Mouse (Mus musculus) cerebellum, adult 11 months (tissue): Measurements from ENCODE around the gene A830031A19Rik.

Experiments
- DNase-seq: peaks from one replicate; pipeline ENCODE4 v3.0.0; 2022

The A830031A19Rik gene

GRCm38 (mm10) chr11:24076821-24077730 lies 2.2 kb upstream of the A830031A19Rik start:
- DNase-seq: no peak

- DNase-seq: no peak
Observed at GRCm38 (mm10) chr11:24076127-24076650, 1.3 kb upstream of the A830031A19Rik start.

GRCm38 (mm10) chr11:24075486-24076126 lies 752 bp upstream of the A830031A19Rik start:
- DNase-seq: no peak

- no peak for DNase-seq
Observed at GRCm38 (mm10) chr11:24074021-24074591, 748 bp downstream of the A830031A19Rik start.

- DNase-seq: no peak
Observed at GRCm38 (mm10) chr11:24065313-24065712, 9.5 kb downstream of the A830031A19Rik start.

- no peak for DNase-seq
Observed at GRCm38 (mm10) chr11:24064221-24064620, 10.6 kb downstream of the A830031A19Rik start.

GRCm38 (mm10) chr11:24062495-24063096 lies 12.3 kb downstream of the A830031A19Rik start:
- no peak for DNase-seq

GRCm38 (mm10) chr11:24061819-24062218 lies 13.0 kb downstream of the A830031A19Rik start:
- no peak for DNase-seq

- DNase-seq: no peak
Observed at GRCm38 (mm10) chr11:24060428-24060827, 14.4 kb downstream of the A830031A19Rik start.

GRCm38 (mm10) chr11:24059137-24059536 lies 15.7 kb downstream of the A830031A19Rik start:
- DNase-seq: no peak

- no peak for DNase-seq
Observed at GRCm38 (mm10) chr11:24052882-24053281, 22.0 kb downstream of the A830031A19Rik start.

- no peak for DNase-seq
Observed at GRCm38 (mm10) chr11:24050032-24050757, 24.7 kb downstream of the A830031A19Rik start.

GRCm38 (mm10) chr11:24049226-24050031 lies 25.4 kb downstream of the A830031A19Rik start:
- DNase-seq: peak; percentile 41

- DNase-seq: no peak
Observed at GRCm38 (mm10) chr11:24044025-24044424, 30.8 kb downstream of the A830031A19Rik start.

GRCm38 (mm10) chr11:24020760-24021159 lies 54.1 kb downstream of the A830031A19Rik start:
- no peak for DNase-seq

GRCm38 (mm10) chr11:24018783-24019182 lies 56.1 kb downstream of the A830031A19Rik start:
- no peak for DNase-seq

GRCm38 (mm10) chr11:24016647-24017179 lies 58.1 kb downstream of the A830031A19Rik start:
- DNase-seq: no peak

- no peak for DNase-seq
Observed at GRCm38 (mm10) chr11:24016049-24016448, 58.8 kb downstream of the A830031A19Rik start.

GRCm38 (mm10) chr11:24014642-24015041 lies 60.2 kb downstream of the A830031A19Rik start:
- DNase-seq: no peak

- no peak for DNase-seq
Observed at GRCm38 (mm10) chr11:24012301-24012700, 62.6 kb downstream of the A830031A19Rik start.

- DNase-seq: no peak
Observed at GRCm38 (mm10) chr11:24008976-24009375, 65.9 kb downstream of the A830031A19Rik start.
